Mouse (Mus musculus) liver, adult 2 months (tissue): ENCODE results near the gene Hist1h3g.

Experiments
- CTCF ChIP-seq: fragments of 200-500 bp; IDR thresholded peaks from 2 replicates; pipeline ENCODE4 v1.5.1; 2011; ENCODE audit warnings: low read depth, low read length, control low read depth
- POLR2A ChIP-seq: fragments of 200-500 bp; IDR thresholded peaks from 2 replicates; pipeline ENCODE4 v1.6.1; 2011; ENCODE audit warnings: low read length, control low read depth; ENCODE audit not compliant: insufficient read depth; ENCODE audit errors: extremely low read depth

DNA sequence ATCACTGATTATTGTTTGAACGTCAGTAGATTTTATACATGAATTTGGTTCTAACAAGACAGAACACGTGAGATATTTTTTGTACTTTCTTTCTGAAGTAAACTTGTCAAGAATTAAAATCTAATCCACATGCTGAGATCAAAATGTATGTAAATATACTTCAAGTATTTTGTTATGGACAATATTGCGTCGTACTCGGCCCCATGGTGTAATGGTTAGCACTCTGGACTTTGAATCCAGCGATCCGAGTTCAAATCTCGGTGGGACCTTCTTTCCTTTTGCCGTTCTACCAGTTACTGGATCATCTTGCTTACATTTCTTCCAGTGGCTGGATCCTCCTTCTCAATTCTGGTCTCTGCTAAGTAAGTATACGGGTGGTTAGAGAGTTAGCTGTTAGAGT is 15.8 kb upstream of the Hist1h3g start:
- no peak for TF ChIP-seq CTCF
- TF ChIP-seq POLR2A, result no peak
